Mouse (Mus musculus) spleen, embryonic (tissue): Measurements from ENCODE around the gene Ldlrad3.

ENCODE experiments used
- CTCF ChIA-PET: fragments of 350-600 bp; sonication (Branson Sonifier 250); formaldehyde crosslinking; loops from one replicate; lab custom pipeline; 2022; lab: Charles Lee

Gene Ldlrad3

DNA sequence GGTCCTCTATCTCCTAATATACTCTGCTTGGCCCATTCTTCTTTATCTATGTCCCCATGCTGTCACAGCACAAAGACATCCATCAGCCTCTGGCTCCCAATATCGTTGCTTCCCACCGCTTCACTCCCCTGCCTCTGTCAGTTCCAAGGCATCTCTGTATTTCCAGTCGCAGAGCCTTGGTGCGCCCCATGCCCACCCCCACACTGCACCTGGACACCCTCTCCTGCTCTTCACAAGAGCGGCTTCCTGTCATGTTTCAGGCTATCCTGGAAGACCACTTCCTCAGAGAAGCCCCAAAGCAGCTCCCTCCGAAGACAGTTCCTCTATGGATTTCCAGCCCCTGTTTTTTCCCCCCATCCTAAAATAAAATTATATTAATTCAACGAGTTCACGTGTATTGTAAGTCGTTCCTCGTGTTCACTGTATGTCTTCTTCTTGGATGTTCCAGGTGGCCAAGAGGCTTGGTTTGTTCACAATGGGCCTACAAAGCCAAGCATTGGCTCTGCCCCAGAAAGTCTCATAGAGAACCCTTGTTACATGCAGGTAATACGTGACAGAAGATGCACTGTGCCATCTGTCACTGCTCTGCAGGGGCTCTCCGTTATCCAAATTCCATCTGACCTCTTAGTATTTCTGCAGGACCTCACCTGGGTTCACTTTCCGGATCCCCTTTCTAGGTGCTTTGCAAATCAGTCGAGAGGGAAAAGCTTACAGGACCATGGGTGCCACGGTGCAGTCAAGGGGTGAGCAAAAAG, 276.7 kb downstream of the Ldlrad3 start:
- CTCF ChIA-PET: interaction anchor here (0.6 kb wide), 1 partner anchor 177 kb away, joined by 5 read pairs; no protein-coding TSS in a partner anchor

- CTCF ChIA-PET: interaction anchor here (0.6 kb wide), 1 partner anchor 178 kb away, joined by 5 read pairs; no protein-coding TSS in a partner anchor
Observed at GRCm38 (mm10) chr2:101908773-101909172, 277.4 kb downstream of the Ldlrad3 start.

GRCm38 (mm10) chr2:101907386-101908022, 278.7 kb downstream of the Ldlrad3 start:
- CTCF ChIA-PET: no interaction called here

DNA sequence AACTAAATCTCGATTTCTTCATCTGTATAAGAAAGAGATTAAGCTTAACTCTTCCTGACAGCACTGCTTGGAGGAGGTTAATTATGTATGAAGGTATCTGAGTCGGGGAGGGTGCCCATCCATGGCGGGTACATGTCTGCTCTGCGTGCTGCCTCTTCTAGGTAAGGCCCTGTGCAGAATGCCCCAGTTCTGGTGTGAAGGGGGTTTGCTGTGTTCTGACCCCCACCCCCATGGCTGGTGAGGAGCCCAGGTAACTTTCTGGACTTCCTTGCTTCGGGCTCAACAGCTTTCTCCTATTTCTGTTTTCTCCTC, 279.9 kb downstream of the Ldlrad3 start:
- CTCF ChIA-PET: interaction anchor here (1.0 kb wide), 1 partner anchor 183 kb away, joined by 3 read pairs; no protein-coding TSS in a partner anchor

DNA sequence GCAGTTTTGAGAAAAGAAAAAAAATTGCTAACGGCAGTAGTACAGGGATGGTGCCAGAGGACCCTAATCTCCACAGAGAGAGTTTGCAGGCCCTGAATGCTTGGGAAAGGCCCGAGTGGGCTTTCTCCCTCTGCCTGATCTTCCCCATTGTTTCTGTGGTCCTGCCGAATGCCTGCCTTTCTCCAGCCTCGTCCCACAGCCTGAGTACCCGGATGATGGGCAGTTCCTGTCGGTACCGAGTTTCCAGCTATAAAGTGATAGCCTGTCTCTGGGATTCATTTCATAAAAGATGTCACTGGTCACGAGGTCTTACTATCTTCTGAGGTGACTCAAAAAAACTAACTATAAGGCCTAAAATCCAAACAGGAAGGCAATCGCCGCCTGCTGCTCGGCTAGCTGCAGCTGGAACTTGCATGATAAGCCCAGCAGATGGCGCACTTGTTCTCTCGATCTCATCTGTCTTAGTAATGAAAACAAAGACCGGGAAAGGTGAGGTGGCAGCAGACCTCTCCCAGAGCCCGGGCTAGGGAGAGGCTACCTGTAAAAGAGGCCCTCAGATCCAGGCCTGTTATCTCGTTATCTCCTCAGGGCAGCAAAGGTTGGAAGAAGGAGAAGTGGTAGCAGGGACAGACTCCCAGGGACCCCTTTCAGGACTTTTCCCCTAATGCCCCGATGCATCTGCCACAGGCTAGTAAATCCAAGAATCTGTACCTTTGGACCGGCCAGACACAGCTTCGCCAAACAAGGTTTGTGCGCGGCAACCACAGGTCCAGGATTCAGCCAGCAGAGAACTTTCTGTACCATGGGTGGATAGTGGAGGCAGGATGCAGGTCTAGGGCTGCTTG, 280.4 kb downstream of the Ldlrad3 start:
- CTCF ChIA-PET: interaction anchor here (1.0 kb wide), 1 partner anchor 184 kb away, joined by 3 read pairs; no protein-coding TSS in a partner anchor

DNA sequence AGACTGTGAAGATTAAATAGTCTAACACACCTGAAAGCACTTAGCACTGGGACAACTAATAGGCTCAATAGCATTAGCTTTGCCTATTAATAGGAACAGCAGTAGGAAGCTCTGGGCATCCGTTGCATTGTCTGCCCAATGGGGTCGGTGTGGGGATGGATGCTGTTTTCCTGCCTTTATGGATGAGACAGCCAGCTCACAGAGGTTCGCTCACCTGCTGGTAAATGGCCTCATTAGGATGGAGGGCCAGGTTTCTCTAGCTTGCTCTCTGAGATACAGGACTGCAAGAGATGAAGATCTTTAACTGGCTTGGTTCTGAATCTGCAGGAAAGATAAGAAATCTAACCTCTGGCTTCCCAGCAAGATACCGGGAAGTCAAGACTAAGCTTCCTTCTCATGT, 284.0 kb downstream of the Ldlrad3 start:
- CTCF ChIA-PET: interaction anchor here (0.8 kb wide), 1 partner anchor 309 kb away, joined by 17 read pairs; no protein-coding TSS in a partner anchor
